Mouse (Mus musculus): ENCODE measurements around the gene Foxk1. TPM values are rescaled to one million over a fixed set of nuclear protein-coding genes. Genes with fewer than 3 reads are reported as not detected.

Gene Foxk1
- polyA plus RNA-seq, 1 experiment from 2014 or later, result 3.1 TPM

Other genes with a start within 250 kb of the Foxk1 start
- 10.0 and 10.3 TPM in 2 replicates for gene Ap5z1, start 62.4 kb downstream of the Foxk1 start, polyA plus RNA-seq (2015; fragmentation: Nextera tagmentation; extraction: Ambion mirVana)
- gene Papolb, start 128.6 kb downstream of the Foxk1 start, polyA plus RNA-seq (2015; fragmentation: Nextera tagmentation; extraction: Ambion mirVana), result 0.05 and 0.18 TPM in 2 replicates
- 3.8 and 4.1 TPM in 2 replicates for gene Radil, start 149.6 kb downstream of the Foxk1 start, polyA plus RNA-seq (2015; fragmentation: Nextera tagmentation; extraction: Ambion mirVana)
- gene Mmd2, start 207.3 kb downstream of the Foxk1 start, polyA plus RNA-seq (2015; fragmentation: Nextera tagmentation; extraction: Ambion mirVana), result 0.55 and 0.93 TPM in 2 replicates
- gene Wipi2, start 226.2 kb downstream of the Foxk1 start, polyA plus RNA-seq (2015; fragmentation: Nextera tagmentation; extraction: Ambion mirVana), result 35.4 and 40.5 TPM in 2 replicates